Mouse (Mus musculus) lung, postnatal 0 days (tissue): ENCODE measurements around the gene Fuca1.

ENCODE experiments used
- CTCF ChIP-seq: IDR thresholded peaks from 2 replicates; pipeline ENCODE4 v1.5.1; 2016; ENCODE audit warnings: antibody characterized with exemption, mild to moderate bottlenecking
- EP300 ChIP-seq: IDR thresholded peaks from 2 replicates; pipeline ENCODE4 v1.6.1; 2016; ENCODE audit warnings: antibody characterized with exemption, mild to moderate bottlenecking, control low read depth

DNA sequence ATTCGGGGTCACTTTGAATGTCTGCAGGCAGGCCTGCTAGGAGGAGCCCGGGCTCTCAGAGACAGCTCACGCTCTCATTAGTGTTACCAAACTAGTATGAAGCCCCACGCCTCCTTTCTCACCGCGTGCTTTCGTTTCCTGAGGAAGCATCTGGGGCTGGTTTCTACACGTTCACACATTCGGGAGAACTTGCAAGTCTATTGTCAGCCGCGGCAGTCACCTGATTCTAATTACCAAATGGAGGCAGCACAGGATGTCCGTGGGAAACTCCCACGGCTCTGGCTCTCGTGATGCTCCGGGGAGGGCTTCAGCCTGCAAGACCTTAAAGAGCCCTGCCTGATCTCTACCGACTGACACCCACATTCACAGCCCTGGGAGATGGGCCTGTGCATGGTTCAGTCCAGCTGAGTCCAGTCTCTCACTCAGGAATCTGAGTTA is 43.9 kb upstream of the Fuca1 start:
- no peak for TF ChIP-seq CTCF
- peak; percentile 90 for TF ChIP-seq EP300
